Mouse (Mus musculus) hindbrain, embryonic 11.5 days (tissue): ENCODE measurements at regions not wholly inside any gene's neighbourhood (a gene's known extent, or its start where the extent isn't known, plus 50 kb on each side); places are given as distances from the start of the nearest gene placed in this dataset.
"Not testable (repeated sequence)": the region's sequence is repeated elsewhere in the genome, so short reads cannot be mapped to it uniquely, and the experiment has no call there.

Experiments used
- ATAC-seq: fragments of 200-750 bp; cut with Nextera tagmentation; 2 replicates; pipeline ENCODE4 v1.8.0; 2017; ENCODE audit warnings: mild to moderate bottlenecking, moderate TSS enrichment, moderate library complexity; ENCODE audit not compliant: low FRiP score
- DNase-seq: peaks from one replicate; pipeline ENCODE4 v3.0.0-alpha.2; 2015; ENCODE audit warnings: low spot score
- H3K27ac ChIP-seq: fragments of 300-500 bp; sonication (generic); 2 replicates; pipeline ENCODE4 v1.5.1; 2014; ENCODE audit warnings: mild to moderate bottlenecking, low read depth, low read length
- H3K27me3 ChIP-seq: fragments of 300-500 bp; sonication (generic); 2 replicates; pipeline ENCODE4 v1.6.1; 2014; ENCODE audit warnings: mild to moderate bottlenecking, low read length, moderate library complexity, mixed read lengths; ENCODE audit not compliant: control insufficient read depth, insufficient read depth
- H3K36me3 ChIP-seq: fragments of 300-500 bp; sonication (generic); 2 replicates; pipeline ENCODE4 v1.6.1; 2014; ENCODE audit warnings: mild to moderate bottlenecking, low read length, moderate library complexity, mixed read lengths; ENCODE audit not compliant: control insufficient read depth, insufficient read depth
- H3K4me1 ChIP-seq: fragments of 300-500 bp; sonication (generic); replicated peaks from 2 replicates; pipeline ENCODE4 v1.6.1; 2014; ENCODE audit warnings: low read length, mixed read lengths; ENCODE audit not compliant: control insufficient read depth, insufficient read depth
- H3K4me2 ChIP-seq: fragments of 300-500 bp; sonication (generic); replicated peaks from 2 replicates; pipeline ENCODE4 v1.6.1; 2014; ENCODE audit warnings: mild to moderate bottlenecking, low read depth, low read length
- H3K4me3 ChIP-seq: fragments of 300-500 bp; sonication (generic); 2 replicates; pipeline ENCODE4 v1.5.1; 2014; ENCODE audit warnings: low read depth, low read length
- H3K9ac ChIP-seq: fragments of 300-500 bp; sonication (generic); 2 replicates; pipeline ENCODE4 v1.6.1; 2014; ENCODE audit warnings: low read depth, low read length
- H3K9me3 ChIP-seq: fragments of 300-500 bp; sonication (generic); 2 replicates; pipeline ENCODE4 v1.6.1; 2016; ENCODE audit warnings: low read length; ENCODE audit not compliant: control insufficient read depth
- WGBS: fragments of 180-500 bp; shearing (Covaris S2); extraction: QIAGEN DNeasy Blood & Tissue Kit; methylation state at CpG from one replicate; pipeline ENCODE4 v1.1.7; 2014; 5-methylcytosine and 5-hydroxymethylcytosine counted together

- H3K9ac ChIP-seq, H3K4me3 ChIP-seq, H3K27ac ChIP-seq, H3K9me3 ChIP-seq, H3K4me1 ChIP-seq, H3K36me3 ChIP-seq, DNase-seq, H3K4me2 ChIP-seq, H3K27me3 ChIP-seq, ATAC-seq: not testable (repeated sequence)
- 92% methylated on average over 6 of the region's 6 CpGs for WGBS
Observed at GRCm38 (mm10) chr4:8462414-8462813, 223.6 kb upstream of the Car8 start.

DNA sequence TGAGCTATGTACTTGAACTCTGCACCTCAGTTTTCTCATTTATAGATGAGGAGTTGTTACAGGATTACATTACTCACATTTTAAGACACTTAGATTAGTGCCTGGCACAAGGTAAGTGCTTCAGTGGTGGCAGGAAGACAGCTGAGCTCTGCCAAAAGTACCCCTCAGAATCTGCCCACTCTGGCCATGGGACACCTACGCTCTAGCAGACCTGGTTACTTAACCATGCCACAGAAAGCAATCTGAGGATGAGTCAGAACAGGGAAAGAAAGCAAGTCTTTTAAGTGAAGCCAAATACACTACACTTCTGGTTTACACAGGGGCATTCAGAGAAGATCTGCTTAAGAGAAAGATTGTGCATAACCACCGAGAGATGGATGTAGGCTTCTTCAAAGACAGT is 215.5 kb upstream of the Car8 start:
- Histone ChIP-seq H3K4me3 (no peak overlapping the region), H3K4me1 (no peaks in the 10 kb centered on the region), H3K27me3 (no peaks in the 10 kb centered on the region), H3K4me2 (no peak overlapping the region), H3K9ac (no peak overlapping the region), H3K9me3 (no peaks in the 10 kb centered on the region), H3K36me3 (no peaks in the 10 kb centered on the region), H3K27ac (no peak overlapping the region)
- DNase-seq (no peak), ATAC-seq (no peak)
- WGBS = 93% methylated on average over 2 of the region's 2 CpGs

GRCm38 (mm10) chr4:8432393-8432792 is 193.6 kb upstream of the Car8 start:
- no peak overlapping the region for H3K9ac ChIP-seq
- no peak overlapping the region for H3K27ac ChIP-seq
- no peaks in the 10 kb centered on the region for H3K36me3 ChIP-seq
- DNase-seq = peak; percentile 76
- 50% methylated on average over 2 of the region's 2 CpGs for WGBS
- H3K27me3 ChIP-seq = no peaks in the 10 kb centered on the region
- no peaks in the 10 kb centered on the region for H3K4me1 ChIP-seq
- no peaks in the 10 kb centered on the region for H3K9me3 ChIP-seq
- no peak overlapping the region for H3K4me3 ChIP-seq
- no peak overlapping the region for H3K4me2 ChIP-seq
- ATAC-seq = no peak; the same call in 1 of the 2 replicates

GRCm38 (mm10) chr4:8431032-8431332 is 192.1 kb upstream of the Car8 start:
- Histone ChIP-seq H3K9ac (no peak overlapping the region), H3K36me3 (no peaks in the 10 kb centered on the region), H3K9me3 (no peaks in the 10 kb centered on the region), H3K4me2 (no peak overlapping the region), H3K4me1 (no peaks in the 10 kb centered on the region), H3K27me3 (no peaks in the 10 kb centered on the region), H3K4me3 (no peak overlapping the region), H3K27ac (no peak overlapping the region)
- 33% methylated on average over 1 of the region's 1 CpGs for WGBS
- ATAC-seq (no peak), DNase-seq (peak; percentile 14)

- ATAC-seq (no peak), DNase-seq (no peak)
- H3K36me3 ChIP-seq = no peaks in the 10 kb centered on the region
- H3K9me3 ChIP-seq = no peaks in the 10 kb centered on the region
- no peak overlapping the region for H3K9ac ChIP-seq
- no peak overlapping the region for H3K27ac ChIP-seq
- no peaks in the 10 kb centered on the region; the same call in 1 of the 2 replicates for H3K27me3 ChIP-seq
- H3K4me3 ChIP-seq = no peak overlapping the region
- H3K4me1 ChIP-seq = no peaks in the 10 kb centered on the region
- WGBS = 84% methylated on average over 4 of the region's 4 CpGs
- no peak overlapping the region for H3K4me2 ChIP-seq
Observed at GRCm38 (mm10) chr4:8430269-8431031, 191.6 kb upstream of the Car8 start.

DNA sequence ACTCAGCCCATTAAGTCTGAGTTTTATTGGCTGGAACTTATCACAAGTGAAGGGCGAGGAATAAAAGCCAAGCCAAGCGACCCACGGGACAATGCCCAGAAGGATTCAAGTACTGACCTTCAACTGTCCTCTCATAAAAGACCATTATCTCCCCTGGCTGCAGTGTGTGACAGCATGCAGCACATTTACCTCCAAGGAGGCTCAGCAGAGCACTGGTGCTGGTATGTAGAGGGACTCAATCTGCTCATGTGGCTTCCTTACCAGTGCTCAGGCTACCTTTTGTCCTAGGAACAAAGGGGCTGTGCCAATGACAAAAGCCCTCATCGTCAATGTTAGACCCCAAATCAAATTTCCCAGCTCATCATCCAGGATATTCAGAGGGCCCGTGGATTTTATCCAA is 190.9 kb upstream of the Car8 start:
- Histone ChIP-seq H3K4me1 (no peaks in the 10 kb centered on the region), H3K36me3 (no peaks in the 10 kb centered on the region), H3K9me3 (no peaks in the 10 kb centered on the region), H3K27ac (no peak overlapping the region), H3K9ac (no peak overlapping the region), H3K27me3 (no peaks in the 10 kb centered on the region; the same call in 1 of the 2 replicates), H3K4me3 (no peak overlapping the region), H3K4me2 (no peak overlapping the region)
- ATAC-seq (no peak), DNase-seq (no peak)
- 56% methylated on average over 5 of the region's 5 CpGs for WGBS

- 88% methylated on average over 11 of the region's 11 CpGs for WGBS
- Histone ChIP-seq H3K27me3 (no peaks in the 10 kb centered on the region; the same call in 1 of the 2 replicates), H3K4me1 (no peaks in the 10 kb centered on the region), H3K36me3 (no peaks in the 10 kb centered on the region), H3K27ac (no peak overlapping the region), H3K9ac (no peak overlapping the region), H3K4me2 (no peak overlapping the region), H3K9me3 (no peaks in the 10 kb centered on the region), H3K4me3 (no peak overlapping the region)
- DNase-seq = no peak
- 0 out of 2 replicates have a peak, but pooled peaks have one; percentile 20 for ATAC-seq
Observed at GRCm38 (mm10) chr4:8428629-8429523, 190.0 kb upstream of the Car8 start.

- H3K9ac ChIP-seq = no peak overlapping the region
- no peak overlapping the region for H3K4me2 ChIP-seq
- DNase-seq (no peak), ATAC-seq (no peak)
- H3K27ac ChIP-seq = no peak overlapping the region
- H3K4me1 ChIP-seq = no peaks in the 10 kb centered on the region
- H3K4me3 ChIP-seq = no peak overlapping the region
- H3K27me3 ChIP-seq = no peaks in the 10 kb centered on the region; the same call in 1 of the 2 replicates
- WGBS = 86% methylated on average over 4 of the region's 4 CpGs
- H3K36me3 ChIP-seq = no peaks in the 10 kb centered on the region
- no peaks in the 10 kb centered on the region for H3K9me3 ChIP-seq
Observed at GRCm38 (mm10) chr4:8427812-8428211, 189.0 kb upstream of the Car8 start.
